Mouse (Mus musculus) left cerebral cortex, postnatal 10 days (tissue): ENCODE measurements around the gene Lamtor4. TPM values are rescaled to one million over a fixed set of nuclear protein-coding genes. Genes with fewer than 3 reads are reported as not detected.
"Not testable (repeated sequence)": the region's sequence is repeated elsewhere in the genome, so short reads cannot be mapped to it uniquely, and the experiment has no call there.

Source experiments
- DNase-seq, 2 experiments: peaks; one replicate each; pipeline ENCODE4 v3.0.0; 2021 to 2022; ENCODE audit warnings: low spot score in 2 of 2, mixed read lengths in 1 of 2; ENCODE audit errors: extremely low spot score in 1 of 2
- intact Hi-C: fragments of 180-260 bp; cut with DNase I; formaldehyde crosslinking; loops from one replicate; pipeline ENCODE4 v1.15.1; 2025
- total RNA-seq, 2 experiments: library from RNA; stranded (reverse); gene quantifications; 2 replicates each; pipeline ENCODE4 v1.2.3; 2021

Gene Lamtor4
- total RNA-seq = 10 to 100 TPM; 65.3 to 70.0 TPM

DNA sequence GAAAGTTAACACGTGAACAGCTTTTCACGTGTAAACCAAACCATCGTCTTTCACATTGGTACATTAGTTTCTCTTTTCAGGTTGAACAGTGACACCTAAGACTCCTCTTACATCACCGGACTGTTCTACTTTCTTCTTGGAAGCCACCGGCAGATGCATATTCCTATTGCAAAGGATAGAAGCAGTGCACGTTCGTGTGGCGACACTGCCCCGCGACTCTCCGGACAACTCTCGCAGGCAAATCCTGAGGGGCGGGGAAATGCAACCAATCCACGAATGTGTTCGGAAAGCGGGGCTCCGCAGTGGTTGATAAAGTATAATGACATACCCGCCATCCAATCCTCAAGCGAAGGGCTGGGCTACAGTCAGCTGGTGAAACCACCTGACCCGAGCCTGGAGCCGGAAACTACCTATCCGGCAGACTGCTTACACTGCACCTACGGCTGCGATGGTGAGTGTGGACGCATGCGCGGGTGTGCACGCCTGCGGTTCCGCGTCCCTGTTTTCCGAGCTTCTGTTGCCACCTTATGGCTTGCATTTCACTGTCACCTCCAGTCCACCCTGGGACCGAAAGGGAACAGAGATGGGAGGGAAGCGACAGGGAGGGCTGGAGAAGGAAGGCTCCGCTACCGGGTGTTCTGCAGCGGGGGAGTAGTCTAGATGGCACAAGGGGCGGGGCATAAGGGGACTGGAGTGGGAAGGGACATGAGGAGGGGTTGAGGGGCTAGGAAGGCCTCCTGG, at the start of gene Lamtor4:
Gene Lamtor4 (plus strand): TSS at position 130 of the 741 bp plus-strand sequence.
- intact Hi-C loops = no loop called here
- peak; percentile 95 to 98 for DNase-seq

DNA sequence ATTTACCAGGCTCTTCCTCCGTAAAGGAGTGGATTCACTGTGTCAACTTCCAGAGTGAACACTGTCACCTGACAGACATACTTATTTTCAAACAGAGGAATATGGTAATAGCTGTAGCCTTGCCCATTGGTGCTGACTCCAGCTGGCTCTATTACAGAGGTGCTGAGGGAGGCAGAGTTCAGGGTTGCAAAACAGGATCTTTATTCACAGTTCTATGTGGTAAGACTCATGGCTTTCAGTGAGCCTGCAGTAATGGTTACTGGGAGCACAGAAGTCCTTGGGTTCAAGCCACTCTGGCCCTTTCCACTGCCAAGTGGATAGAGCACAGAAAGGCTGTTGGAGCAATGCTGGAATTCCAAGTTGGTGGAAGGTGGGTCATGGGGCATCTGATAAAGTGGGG, 48.0 kb upstream of the Lamtor4 start:
- intact Hi-C loops = no loop called here

DNA sequence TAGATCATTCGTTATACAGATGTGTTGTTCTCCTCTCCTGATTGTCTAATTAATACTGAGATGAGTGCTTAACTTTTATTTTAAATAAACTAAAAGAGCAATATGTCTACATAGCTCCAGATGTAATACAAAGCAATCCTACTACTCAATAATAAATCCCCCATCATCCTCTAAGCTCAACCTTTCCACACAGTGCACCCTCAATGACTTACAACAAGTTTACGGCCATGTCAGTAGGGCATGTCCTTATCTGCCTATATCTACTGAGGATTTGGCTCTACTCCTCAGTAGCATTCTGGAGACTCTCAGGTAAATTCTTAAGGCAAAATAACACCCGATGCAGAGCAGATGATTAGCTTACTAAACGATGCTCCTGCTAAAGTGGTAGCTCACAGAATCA, 47.4 kb upstream of the Lamtor4 start:
- intact Hi-C loops = no loop called here
- DNase-seq = no peak

More for the DNA sequence above, 48.0 kb upstream of the Lamtor4 start:
- DNase-seq = no peak

DNA sequence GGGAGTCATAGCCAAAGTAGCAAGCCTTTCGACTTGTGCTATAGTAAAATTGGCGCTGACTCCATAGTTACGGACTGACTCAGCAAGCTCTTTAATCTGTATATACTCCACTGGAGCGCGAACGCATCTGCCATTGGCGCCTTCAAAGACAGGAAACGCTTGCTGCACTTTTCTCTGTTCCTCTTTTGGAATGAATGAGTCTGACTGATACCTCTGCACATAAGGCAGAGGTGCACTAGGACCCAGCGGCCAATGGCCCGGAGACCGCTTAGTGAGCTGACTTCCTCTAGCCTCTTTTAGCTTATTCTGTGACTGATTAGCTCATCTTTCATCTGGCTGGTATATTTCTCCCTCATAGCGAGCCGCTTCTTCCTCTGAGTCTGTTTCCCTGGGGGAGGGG, 38.6 kb upstream of the Lamtor4 start:
- intact Hi-C loops, DNase-seq: not testable (repeated sequence)

DNA sequence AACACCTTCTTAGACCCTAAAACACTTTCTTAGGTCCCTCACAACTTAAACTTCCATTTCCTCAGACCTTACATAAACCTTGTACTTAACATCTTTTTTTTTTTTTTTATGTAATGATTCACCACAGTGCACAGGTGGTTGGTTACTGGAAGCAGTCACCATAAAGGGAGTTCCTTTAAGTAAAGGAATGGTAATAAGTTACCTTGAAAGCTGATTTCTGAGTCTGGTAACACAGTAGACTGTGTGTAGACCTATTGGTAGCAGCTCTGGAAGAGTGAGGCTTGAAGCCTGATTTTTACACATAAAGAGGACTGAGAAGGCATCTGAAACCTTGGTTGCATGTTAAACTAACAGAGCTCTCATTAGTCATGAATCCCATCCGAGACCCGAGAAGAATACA, 35.4 kb upstream of the Lamtor4 start:
- intact Hi-C loops = no loop called here
- DNase-seq = no peak

DNA sequence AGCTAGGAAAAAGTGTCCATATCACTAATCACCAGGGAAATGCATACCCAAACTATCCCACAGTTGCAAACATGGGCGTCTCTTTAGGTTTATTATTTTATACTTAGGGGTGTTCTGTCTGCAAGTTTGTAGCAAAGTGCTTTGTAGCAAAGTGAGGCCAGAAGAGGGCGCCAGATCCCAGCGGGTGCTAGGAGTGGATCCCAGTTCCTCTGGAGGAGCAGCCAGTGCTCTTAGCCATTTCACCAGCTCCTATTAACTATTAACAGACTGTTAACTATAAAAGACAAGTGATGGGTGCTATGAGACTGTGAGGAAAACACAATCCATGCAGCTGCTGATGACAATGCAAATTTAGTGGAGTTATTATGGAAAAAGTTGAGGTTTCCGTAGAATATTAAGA, 33.2 kb upstream of the Lamtor4 start:
- intact Hi-C loops = no loop called here
- DNase-seq = peak; percentile 74 to 86

DNA sequence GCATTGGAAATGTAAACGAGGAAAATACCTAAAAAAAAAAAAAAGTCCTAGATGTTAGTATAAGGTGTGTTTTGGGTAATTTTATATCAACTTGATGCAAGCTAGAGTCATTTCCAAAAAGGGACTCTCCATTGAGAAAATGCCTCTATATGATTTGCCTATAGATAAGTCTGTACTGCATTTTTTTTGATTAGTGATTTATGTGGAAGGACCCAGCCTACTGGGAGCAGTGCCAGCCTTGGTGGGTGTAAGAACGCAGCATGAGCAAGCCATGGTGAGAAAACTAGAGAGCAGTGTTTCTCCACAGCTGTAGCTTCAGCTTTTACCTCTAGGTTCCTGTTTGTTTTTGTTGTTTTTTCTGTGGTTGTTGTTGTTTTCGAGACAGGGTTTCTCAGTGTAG, 32.0 kb upstream of the Lamtor4 start:
- intact Hi-C loops = no loop called here
- peak in 1 of 2 experiments; percentile 34 for DNase-seq

DNA sequence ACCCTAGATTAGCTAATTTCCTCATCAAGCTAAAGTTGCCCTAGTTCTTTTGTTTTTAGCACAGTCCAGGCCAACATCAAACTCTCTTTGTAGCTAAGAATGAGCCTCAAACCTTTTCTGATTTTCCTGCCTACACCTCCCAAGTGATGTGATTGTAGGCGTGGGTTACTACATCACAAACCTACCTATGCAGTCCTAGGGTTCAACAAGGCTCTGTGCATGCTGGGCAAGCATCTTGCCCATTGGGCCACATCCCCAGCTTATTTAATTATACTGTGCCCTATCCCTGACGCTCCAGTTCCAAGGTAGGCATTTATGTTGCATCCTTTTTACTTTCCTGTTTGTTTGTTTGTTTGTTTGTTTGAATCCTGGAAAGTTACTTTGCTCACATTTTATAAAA, 29.6 kb upstream of the Lamtor4 start, which contains the start of gene Nxpe5:
Gene Nxpe5 (plus strand): TSS at position 199 of the 400 bp plus-strand sequence.
- intact Hi-C loops = no loop called here
- DNase-seq = no peak

DNA sequence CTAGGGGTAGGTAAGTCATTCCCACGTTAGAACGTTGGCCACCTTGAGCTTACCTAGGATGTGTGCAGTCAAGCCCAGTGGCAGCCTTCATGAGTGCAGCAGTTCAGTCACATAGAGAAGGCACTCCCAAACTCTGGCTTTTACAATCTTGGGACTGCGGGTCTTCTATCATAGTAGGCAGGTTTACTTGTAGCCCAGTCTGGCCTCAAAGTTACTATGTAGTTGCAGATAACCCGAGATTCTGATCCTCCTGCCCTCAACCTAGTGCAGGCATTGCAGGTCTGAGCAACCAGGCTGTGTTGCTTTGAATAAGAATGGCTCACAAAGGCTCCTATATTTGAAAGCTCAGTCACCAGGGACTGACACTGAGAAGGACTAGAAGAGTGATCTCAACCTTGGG, 28.8 kb upstream of the Lamtor4 start:
- no peak for DNase-seq
- intact Hi-C loops = no loop called here

DNA sequence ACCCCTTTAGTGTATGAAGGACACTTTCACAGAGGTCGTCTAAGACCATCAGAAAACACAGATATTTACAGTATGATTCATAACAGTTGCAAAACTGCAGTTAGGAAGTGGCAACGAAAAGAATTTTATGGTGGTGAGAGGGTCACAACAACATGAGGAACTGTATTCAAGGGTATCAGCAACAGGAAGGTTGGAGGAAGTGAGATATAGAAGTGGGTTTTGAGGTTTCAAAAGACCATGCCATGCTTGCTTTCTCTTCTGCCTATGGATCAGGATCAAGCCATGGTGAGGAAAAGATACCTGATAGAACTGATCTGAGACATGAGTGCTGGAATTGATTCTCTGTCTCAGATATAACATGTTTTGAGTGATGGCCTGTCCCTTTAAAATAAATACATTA, 27.9 kb upstream of the Lamtor4 start:
- DNase-seq = no peak
- intact Hi-C loops = no loop called here

DNA sequence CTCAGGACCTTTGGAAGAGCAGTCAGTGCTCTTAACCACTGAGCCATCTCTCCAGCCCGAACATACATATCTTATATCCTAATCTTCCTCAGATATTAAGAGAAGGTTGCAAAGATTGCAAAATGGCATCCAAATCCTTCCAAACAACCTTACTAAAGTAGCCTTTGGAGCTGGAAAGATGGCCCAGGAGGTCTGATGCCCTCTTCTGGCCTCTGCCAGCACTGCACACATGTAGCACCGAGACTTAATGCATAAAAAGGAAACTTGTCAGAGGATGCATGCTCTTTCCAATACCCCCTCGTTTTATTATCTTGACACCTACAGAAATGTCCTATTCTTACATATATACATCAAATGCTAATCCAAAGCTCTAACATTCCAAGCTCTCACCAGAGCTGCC, 27.3 kb upstream of the Lamtor4 start:
- peak in 1 of 2 experiments; percentile 39 for DNase-seq
- intact Hi-C loops = no loop called here

DNA sequence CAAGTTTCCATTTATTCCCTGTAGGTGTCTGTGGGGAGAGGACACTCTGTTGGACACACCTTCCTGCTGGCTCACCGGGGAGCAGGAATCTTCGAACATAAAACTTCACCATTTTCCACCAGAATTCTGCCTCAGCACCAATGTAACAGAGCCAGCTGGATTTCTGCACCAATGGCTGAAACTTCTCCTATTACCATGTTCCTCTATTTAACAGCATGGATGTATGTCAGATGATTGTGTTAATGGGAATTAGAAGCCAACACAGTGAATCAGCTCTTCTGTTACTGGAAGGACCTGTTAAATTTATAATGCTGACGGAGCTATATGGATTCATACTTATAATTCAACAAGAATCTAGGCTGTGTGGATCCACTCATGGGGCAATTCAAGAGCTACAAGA, 25.8 kb upstream of the Lamtor4 start:
- intact Hi-C loops = no loop called here
- no peak for DNase-seq

DNA sequence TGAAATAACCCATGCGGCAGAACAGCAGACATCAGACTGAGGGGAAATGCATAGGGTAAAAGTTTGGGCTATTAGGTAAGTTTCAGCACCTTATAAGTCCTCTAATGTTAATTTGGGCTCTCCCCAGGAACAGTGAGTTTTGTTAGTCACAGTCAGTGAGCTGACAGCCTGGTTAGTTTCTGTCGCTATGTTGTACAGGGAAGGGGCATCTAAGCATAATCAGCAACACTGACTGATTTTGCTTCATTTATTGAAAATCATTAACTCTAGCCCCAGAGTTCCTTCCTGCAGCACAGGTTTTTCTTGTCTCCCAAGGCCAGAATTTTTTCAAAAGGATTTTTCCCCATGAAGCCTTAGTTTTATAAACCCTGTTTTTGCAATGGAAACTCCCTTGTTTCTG, 21.5 kb upstream of the Lamtor4 start:
- intact Hi-C loops = no loop called here
- no peak for DNase-seq

DNA sequence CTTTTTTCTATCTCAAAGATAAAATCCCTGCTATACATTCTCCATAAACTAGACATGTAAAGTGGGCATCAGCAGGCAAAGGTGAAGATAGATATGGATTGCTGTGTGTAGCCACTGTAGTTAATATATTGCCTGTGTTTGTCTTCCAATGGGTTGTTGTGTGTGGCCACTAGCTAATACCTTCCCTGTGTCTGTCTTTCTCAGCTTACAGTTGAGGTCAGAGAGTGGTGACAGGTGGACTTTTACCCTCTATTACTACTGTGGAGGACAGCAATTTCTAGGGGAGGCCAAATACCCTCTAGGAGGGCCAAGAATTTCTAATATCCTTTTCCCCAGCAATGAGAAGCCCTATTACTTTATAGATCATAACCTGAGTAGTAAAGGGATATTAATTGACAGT, 21.1 kb upstream of the Lamtor4 start:
- intact Hi-C loops = no loop called here
- no peak for DNase-seq

DNA sequence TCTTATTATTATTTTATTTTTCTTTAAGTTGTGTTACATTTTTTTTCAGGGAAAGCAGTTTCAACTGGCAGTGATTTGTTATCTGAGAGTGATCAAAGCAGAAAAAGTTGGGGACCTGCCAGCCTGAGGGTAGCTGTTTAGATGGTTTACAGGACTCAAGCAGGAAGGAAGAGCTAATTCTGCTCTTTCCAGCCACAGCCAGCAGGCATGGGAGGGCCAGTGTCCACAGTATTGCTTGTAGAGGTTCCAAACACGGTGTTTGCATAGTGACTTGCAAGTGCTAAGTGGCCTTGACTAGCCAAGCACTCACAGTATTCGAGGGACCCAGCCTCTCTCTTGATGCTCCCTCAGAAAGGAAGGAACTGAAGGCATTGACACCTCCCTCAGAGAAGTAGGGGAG, 13.8 kb upstream of the Lamtor4 start:
- DNase-seq = no peak
- intact Hi-C loops = no loop called here

DNA sequence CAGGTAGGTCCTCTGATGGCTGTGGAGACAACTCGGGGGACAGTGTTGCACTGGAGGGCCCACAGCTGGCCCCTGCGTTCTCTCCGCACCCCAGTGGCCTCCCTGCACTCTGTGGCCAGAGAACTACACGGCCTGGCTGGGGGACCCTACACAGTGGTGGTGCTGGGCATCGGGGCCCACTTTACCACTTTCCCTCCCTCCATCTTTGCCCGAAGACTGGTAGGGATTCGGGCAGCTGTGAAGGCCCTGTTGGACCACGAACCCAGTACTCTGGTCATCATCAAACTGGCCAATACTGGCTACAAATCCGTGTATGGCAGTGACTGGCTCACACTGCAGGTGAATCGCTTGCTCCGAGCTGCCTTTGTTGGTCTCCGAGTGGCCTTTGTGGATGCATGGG, 4.1 kb upstream of the Lamtor4 start:
- intact Hi-C loops = no loop called here
- DNase-seq = no peak

DNA sequence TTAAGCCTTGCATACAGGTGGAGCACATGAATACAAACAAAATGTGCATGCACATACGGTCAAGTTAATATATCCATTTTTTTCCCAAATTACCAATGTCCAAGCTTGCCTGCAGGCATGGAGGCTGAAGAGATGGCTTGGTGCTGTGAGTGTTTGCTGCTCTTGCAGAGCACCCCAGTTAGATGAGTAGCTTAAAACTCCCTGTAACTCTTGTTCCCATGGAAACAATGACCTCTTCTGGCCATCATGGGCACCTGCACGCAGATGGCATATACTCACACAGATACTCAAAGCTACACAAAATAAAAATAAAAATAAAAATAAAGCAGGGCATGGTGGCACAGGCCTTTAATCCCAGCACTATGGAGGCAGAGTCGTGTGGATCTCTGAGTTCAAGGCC, 2.2 kb upstream of the Lamtor4 start:
- intact Hi-C loops = loop anchor here (2.0 kb wide), 1 partner anchor 52 kb away; no protein-coding TSS in a partner anchor
- DNase-seq = no peak

DNA sequence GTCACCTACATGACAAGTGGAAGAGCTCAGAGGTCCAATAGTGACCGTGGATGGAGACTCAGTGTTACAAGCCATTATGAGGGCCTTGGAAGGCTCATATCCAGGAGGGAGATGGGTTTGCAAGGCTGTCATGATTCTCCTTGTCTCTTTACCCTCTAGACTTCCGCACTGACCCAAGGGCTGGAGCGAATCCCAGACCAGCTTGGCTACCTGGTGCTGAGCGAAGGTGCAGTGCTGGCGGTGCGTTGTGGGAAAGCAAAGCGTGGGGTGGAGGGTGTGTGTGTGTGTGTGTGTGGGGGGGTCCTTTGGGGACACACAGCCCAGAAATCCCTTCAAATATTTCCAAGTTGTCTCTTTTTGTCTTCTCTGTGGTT, 799 bp downstream of the Lamtor4 start:
- intact Hi-C loops = no loop called here

DNA sequence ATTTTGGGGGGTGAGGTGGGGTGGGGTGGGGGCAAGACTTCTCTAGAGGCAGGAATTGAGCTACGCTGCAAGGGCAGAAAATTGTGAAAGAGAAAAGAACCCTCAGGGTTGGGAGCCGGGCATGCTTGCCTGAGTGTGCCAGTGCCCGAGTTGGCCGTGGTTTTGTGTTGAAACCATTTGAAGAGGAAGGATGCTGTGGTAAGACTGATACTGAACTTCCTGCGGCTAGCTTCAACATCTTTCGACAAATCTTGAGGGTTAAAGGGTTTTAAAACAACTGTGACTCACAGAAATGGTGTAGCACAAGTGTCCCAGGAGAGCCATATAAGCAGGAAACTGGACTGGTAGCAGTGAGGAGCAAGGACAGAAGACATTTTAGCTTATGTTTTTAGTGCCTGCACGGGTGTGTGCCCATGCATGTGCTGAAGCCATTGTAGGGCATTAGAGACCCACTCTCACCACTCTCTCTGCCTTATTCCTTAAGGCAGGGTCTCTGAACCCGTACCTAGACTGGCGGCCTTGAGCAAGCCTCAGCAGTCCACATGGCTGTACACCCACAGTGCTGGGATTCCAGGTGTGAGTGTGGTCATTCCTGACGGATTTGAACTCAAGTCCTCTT, 1.8 kb downstream of the Lamtor4 start:
- intact Hi-C loops = no loop called here
- no peak for DNase-seq

More for the DNA sequence above, 799 bp downstream of the Lamtor4 start:
- DNase-seq = no peak

DNA sequence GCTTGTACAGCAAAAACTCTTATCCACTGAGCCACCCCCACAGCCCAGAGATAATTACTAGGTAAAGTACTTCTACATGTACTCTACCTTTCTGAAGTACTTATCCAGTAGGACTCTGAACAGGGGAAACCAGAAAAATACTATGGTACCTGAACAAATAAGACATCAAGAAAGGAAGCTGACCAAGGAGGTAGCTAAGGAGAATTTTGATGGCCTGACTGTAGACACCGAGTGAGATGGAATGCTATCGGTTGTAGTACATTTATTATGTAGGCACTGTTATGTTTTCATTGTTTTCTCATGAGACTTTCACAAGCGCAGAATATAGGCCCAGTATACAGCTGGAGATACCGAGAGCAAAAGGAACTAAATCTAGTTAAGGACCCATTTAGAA, 2.3 kb downstream of the Lamtor4 start:
- intact Hi-C loops = no loop called here
- DNase-seq = no peak

DNA sequence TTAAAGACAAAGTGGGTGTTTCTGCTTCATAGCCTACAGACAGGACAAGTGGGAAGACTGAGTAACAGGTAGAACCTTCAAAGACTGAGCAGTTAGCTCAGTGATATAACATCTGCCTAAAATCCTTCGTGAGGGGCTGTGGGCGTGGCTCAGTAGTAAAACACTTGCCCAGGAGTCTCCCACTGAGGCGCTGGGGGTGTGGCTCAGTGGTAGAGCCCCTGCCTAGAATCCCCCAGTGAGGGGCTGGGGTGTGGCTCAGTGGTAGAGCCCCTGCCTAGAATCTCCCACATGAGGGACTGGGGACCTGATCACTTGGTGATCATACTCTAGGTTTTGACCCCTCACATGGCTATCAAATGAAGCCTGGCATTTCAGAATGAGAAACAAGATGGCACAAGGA, 2.8 kb downstream of the Lamtor4 start:
- DNase-seq = no peak
- intact Hi-C loops = no loop called here
